Mouse (Mus musculus) intestine, postnatal 0 days (tissue): ENCODE results near the gene Chrna1. TPM values are rescaled to one million over a fixed set of nuclear protein-coding genes. Genes with fewer than 3 reads are reported as not detected.

Experiments used
- ATAC-seq: fragments of 200-750 bp; cut with Nextera tagmentation; 2 replicates; pipeline ENCODE4 v1.8.0; 2017; ENCODE audit warnings: mild to moderate bottlenecking, moderate TSS enrichment, moderate library complexity
- H3K27ac ChIP-seq: fragments of 300-500 bp; sonication (generic); 2 replicates; pipeline ENCODE4 v1.5.1; 2014; ENCODE audit warnings: mild to moderate bottlenecking, low read depth, low read length, moderate library complexity
- H3K27me3 ChIP-seq: fragments of 300-500 bp; sonication (generic); replicated peaks from 2 replicates; pipeline ENCODE4 v1.6.1; 2014; ENCODE audit warnings: low read length, mixed read lengths; ENCODE audit not compliant: control insufficient read depth, insufficient read depth
- H3K36me3 ChIP-seq: fragments of 300-500 bp; sonication (generic); 2 replicates; pipeline ENCODE4 v1.6.1; 2014; ENCODE audit warnings: mild to moderate bottlenecking, moderate library complexity; ENCODE audit not compliant: control insufficient read depth, insufficient read depth
- H3K4me1 ChIP-seq: fragments of 300-500 bp; sonication (generic); replicated peaks from 2 replicates; pipeline ENCODE4 v1.6.1; 2014; ENCODE audit warnings: antibody characterized with exemption, low read length, mixed read lengths; ENCODE audit not compliant: control insufficient read depth, insufficient read depth
- H3K4me2 ChIP-seq: fragments of 300-500 bp; sonication (generic); replicated peaks from 2 replicates; pipeline ENCODE4 v1.6.1; 2014; ENCODE audit warnings: low read depth, mild to moderate bottlenecking, moderate library complexity
- H3K4me3 ChIP-seq: fragments of 300-500 bp; sonication (generic); 2 replicates; pipeline ENCODE4 v1.5.1; 2014; ENCODE audit warnings: low read depth, low read length
- H3K9ac ChIP-seq: fragments of 300-500 bp; sonication (generic); 2 replicates; pipeline ENCODE4 v1.6.1; 2014; ENCODE audit warnings: mild to moderate bottlenecking, low read depth, low read length
- H3K9me3 ChIP-seq: fragments of 300-500 bp; sonication (generic); 2 replicates; pipeline ENCODE4 v1.6.1; 2016; ENCODE audit warnings: mixed run types; ENCODE audit not compliant: control insufficient read depth
- CTCF ChIP-seq: sonication (generic); IDR thresholded peaks from 2 replicates; pipeline ENCODE4 v1.5.1; 2016; ENCODE audit warnings: low read depth, mild to moderate bottlenecking, control low read depth, antibody characterized with exemption, moderate library complexity
- WGBS: fragments of 180-500 bp; shearing (Covaris S2); extraction: QIAGEN DNeasy Blood & Tissue Kit; methylation state at CpG from one replicate; pipeline ENCODE4 v1.1.7; 2014; 5-methylcytosine and 5-hydroxymethylcytosine counted together
- polyA plus RNA-seq: library from polyadenylated mRNA; unstranded; fragments of >200 nt; fragmentation: Nextera tagmentation; extraction: Ambion mirVana; gene quantifications from 2 replicates; pipeline ENCODE4 v1.2.1, GENCODE M21; 2015

Gene Chrna1
- polyA plus RNA-seq, 1 experiment from 2014 or later: 0.08 TPM

- WGBS: 61% methylated on average over 5 of the region's 5 CpGs
Measured at GRCm38 (mm10) chr2:73596326-73596725, 16.2 kb upstream of the Chrna1 start.

GRCm38 (mm10) chr2:73593101-73593439 lies 12.9 kb upstream of the Chrna1 start:
- H3K4me1 ChIP-seq: no peaks in the 10 kb centered on the region
- no peak overlapping the region for H3K4me2 ChIP-seq
- 70% methylated on average over 2 of the region's 2 CpGs for WGBS
- H3K4me3 ChIP-seq: no peak overlapping the region
- no peak for ATAC-seq
- no peak overlapping the region for H3K27ac ChIP-seq
- no peaks in the 10 kb centered on the region for H3K9me3 ChIP-seq
- 0 out of 2 replicates have a peak, but pooled peaks cover 2% of the 10 kb centered on the region for H3K27me3 ChIP-seq
- H3K36me3 ChIP-seq: no peaks in the 10 kb centered on the region
- TF ChIP-seq CTCF: no peak
- no peak overlapping the region for H3K9ac ChIP-seq

More at GRCm38 (mm10) chr2:73596326-73596725, 16.2 kb upstream of the Chrna1 start:
- Histone ChIP-seq H3K4me3 (no peak overlapping the region), H3K36me3 (no peaks in the 10 kb centered on the region), H3K4me2 (peak overlapping the region; percentile 32; the same call in 1 of the 2 replicates), H3K27ac (0 out of 2 replicates have a peak overlapping the region, but pooled peaks have one; percentile 28), H3K9me3 (no peaks in the 10 kb centered on the region), H3K4me1 (no peaks in the 10 kb centered on the region), H3K27me3 (no peaks in the 10 kb centered on the region), H3K9ac (no peak overlapping the region)
- TF ChIP-seq CTCF: no peak
- no peak for ATAC-seq

- 0 out of 2 replicates have a peak, but pooled peaks cover 2% of the 10 kb centered on the region for H3K27me3 ChIP-seq
- no peaks in the 10 kb centered on the region for H3K9me3 ChIP-seq
- no peak overlapping the region for H3K4me2 ChIP-seq
- H3K9ac ChIP-seq: no peak overlapping the region
- 63% methylated on average over 14 of the region's 14 CpGs for WGBS
- H3K36me3 ChIP-seq: no peaks in the 10 kb centered on the region
- TF ChIP-seq CTCF: no peak
- no peak overlapping the region for H3K4me3 ChIP-seq
- no peaks in the 10 kb centered on the region for H3K4me1 ChIP-seq
- H3K27ac ChIP-seq: peak overlapping the region; percentile 41; the same call in 1 of the 2 replicates
- ATAC-seq: no peak
Measured at GRCm38 (mm10) chr2:73592231-73593100, 12.3 kb upstream of the Chrna1 start.

GRCm38 (mm10) chr2:73591246-73591645 lies 11.1 kb upstream of the Chrna1 start:
- WGBS: 57% methylated on average over 6 of the region's 6 CpGs
- no peak for ATAC-seq
- Histone ChIP-seq H3K4me3 (no peak overlapping the region), H3K4me1 (no peaks in the 10 kb centered on the region), H3K27me3 (0 out of 2 replicates have a peak, but pooled peaks cover 2% of the 10 kb centered on the region), H3K4me2 (no peak overlapping the region), H3K9me3 (no peaks in the 10 kb centered on the region), H3K27ac (no peak overlapping the region), H3K36me3 (no peaks in the 10 kb centered on the region), H3K9ac (no peak overlapping the region)
- no peak for TF ChIP-seq CTCF

- no peak overlapping the region for H3K27ac ChIP-seq
- 0 out of 2 replicates have a peak overlapping the region, but pooled peaks have one; percentile 35 for H3K4me2 ChIP-seq
- H3K36me3 ChIP-seq: no peaks in the 10 kb centered on the region
- H3K9me3 ChIP-seq: no peaks in the 10 kb centered on the region
- H3K4me1 ChIP-seq: no peaks in the 10 kb centered on the region
- 11% methylated on average over 12 of the region's 12 CpGs for WGBS
- 0 out of 2 replicates have a peak, but pooled peaks cover 2% of the 10 kb centered on the region for H3K27me3 ChIP-seq
- H3K4me3 ChIP-seq: no peak overlapping the region
- no peak for ATAC-seq
- no peak for TF ChIP-seq CTCF
- no peak overlapping the region for H3K9ac ChIP-seq
Measured at GRCm38 (mm10) chr2:73590106-73590505, 10.0 kb upstream of the Chrna1 start.

GRCm38 (mm10) chr2:73588951-73589350 lies 8.8 kb upstream of the Chrna1 start:
- no peak overlapping the region for H3K9ac ChIP-seq
- TF ChIP-seq CTCF: no peak
- no peak overlapping the region for H3K4me2 ChIP-seq
- no peaks in the 10 kb centered on the region for H3K9me3 ChIP-seq
- WGBS: 54% methylated on average over 2 of the region's 2 CpGs
- 0 out of 2 replicates have a peak, but pooled peaks cover 2% of the 10 kb centered on the region for H3K27me3 ChIP-seq
- no peak overlapping the region for H3K4me3 ChIP-seq
- no peak for ATAC-seq
- H3K27ac ChIP-seq: no peak overlapping the region
- no peaks in the 10 kb centered on the region for H3K36me3 ChIP-seq
- no peaks in the 10 kb centered on the region for H3K4me1 ChIP-seq
